Mouse (Mus musculus) C2C12 (cell line): Measurements from ENCODE around the gene Sec24a.

Experiments used
- CTCF ChIP-seq: IDR thresholded peaks from one replicate; pipeline ENCODE4 v1.5.1; 2011; ENCODE audit not compliant: control insufficient read depth, insufficient read depth, insufficient read length
- USF1 ChIP-seq: IDR thresholded peaks from one replicate; pipeline ENCODE4 v1.6.1; 2011; ENCODE audit warnings: low read depth, mild to moderate bottlenecking, control low read depth, moderate library complexity

GRCm38 (mm10) chr11:51796272-51796671 is 32.8 kb upstream of the Sec24a start:
- TF ChIP-seq USF1 (no peak), CTCF (no peak)
